Mouse (Mus musculus) frontal cortex, adult 2 months (tissue): ENCODE results near the gene Drap1. TPM values are rescaled to one million over a fixed set of nuclear protein-coding genes. Genes with fewer than 3 reads are reported as not detected.

ENCODE experiments used
- DNase-seq, 2 experiments: peaks; one replicate each; pipeline ENCODE4 v3.0.0; 2022; ENCODE audit warnings: low spot score in 1 of 2; ENCODE audit errors: extremely low spot score in 1 of 2
- polyA plus RNA-seq: library from polyadenylated mRNA; depleted of rRNA; stranded (reverse); fragments of >200 nt; gene quantifications from 2 replicates; pipeline ENCODE4 v1.2.3, GENCODE M21; 2012; rRNA removed

The Drap1 gene
- polyA plus RNA-seq, 1 experiment, result 342 TPM

GRCm38 (mm10) chr19:5389647-5390046 is 35.1 kb downstream of the Drap1 start:
- DNase-seq, result no peak

- DNase-seq, result peak; percentile 95 to 97
These were observed 36.1 kb downstream of the Drap1 start, which contains the start of gene Sart1 for GRCm38 (mm10) chr19:5388588-5389242. Gene Sart1, minus strand, starts transcription at chr19:5388703.

DNA sequence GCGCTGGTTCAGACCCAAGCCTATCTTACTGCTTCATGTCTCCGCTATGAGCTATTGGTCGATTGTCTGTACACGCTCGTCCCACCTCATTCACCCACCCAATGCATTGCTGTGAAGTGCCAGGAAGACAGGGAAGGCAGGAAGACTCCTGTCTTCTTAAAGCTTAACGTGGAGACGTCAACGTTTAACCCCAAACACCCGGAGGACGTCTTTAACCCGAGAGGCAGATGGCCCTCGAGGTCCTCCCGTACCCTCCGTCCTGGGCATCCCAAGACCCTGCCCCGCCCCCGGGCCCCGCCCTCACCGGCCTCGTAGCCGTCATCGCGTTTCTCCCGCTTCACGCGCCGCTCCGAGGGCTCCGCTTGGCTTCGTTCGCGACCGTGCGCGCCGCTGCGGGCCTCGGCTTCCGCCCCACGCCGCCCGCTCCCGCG is 36.8 kb downstream of the Drap1 start:
- no peak for DNase-seq

DNA sequence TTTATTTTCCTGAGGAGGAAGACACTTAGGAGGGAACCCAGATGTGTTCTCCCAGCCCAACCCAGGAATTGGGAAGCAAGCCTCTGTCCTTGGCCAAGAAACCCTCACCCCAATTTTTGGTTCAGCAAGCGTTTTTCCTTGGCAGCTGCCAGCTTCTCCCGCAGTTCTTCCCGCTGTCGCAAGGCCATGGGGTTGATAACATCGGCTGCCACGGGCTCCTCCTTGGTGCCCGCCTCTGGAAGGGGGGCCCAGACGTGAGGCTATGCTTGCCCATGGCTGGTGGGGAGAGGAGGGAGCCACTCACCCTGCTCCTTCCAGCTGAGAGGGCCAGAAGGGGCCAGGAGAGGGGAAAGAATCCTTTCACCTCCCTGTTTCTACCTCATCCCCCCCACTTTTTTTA is 40.1 kb downstream of the Drap1 start:
- no peak for DNase-seq

GRCm38 (mm10) chr19:5383326-5383725 is 41.5 kb downstream of the Drap1 start:
- DNase-seq, result no peak

GRCm38 (mm10) chr19:5377446-5377845 is 47.3 kb downstream of the Drap1 start:
- DNase-seq, result no peak

DNA sequence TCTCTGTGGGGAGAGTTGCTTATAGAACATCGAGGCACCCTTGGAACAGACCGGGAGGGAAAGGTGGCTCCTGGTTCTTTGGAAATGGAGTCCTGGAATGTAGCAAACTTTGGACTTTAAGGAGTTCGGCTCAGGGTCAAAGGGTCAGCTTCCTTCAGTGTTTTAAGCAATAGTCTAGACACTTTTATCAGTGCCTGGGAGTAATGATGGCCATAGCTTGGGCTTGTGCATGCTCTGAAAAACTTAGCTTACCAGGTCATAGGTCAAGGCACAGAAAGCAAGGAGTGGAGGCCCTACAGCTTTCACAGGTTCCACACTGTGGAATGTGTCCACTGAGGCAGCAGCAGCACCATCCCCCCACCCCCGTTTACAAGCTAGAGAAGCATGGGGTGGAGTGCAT is 50.0 kb downstream of the Drap1 start:
- DNase-seq, result no peak

GRCm38 (mm10) chr19:5374177-5374576 is 50.6 kb downstream of the Drap1 start:
- DNase-seq, result no peak

Other genes starting within 250 kb of the Drap1 start
- gene Pacs1, start 151.9 kb downstream of the Drap1 start, polyA plus RNA-seq, result 43.3 and 47.3 TPM in 2 replicates
- 168 and 172 TPM in 2 replicates for gene Sf3b2, start 129.5 kb downstream of the Drap1 start, polyA plus RNA-seq
- 61.5 and 70.3 TPM in 2 replicates for gene Gal3st3, start 126.6 kb downstream of the Drap1 start, polyA plus RNA-seq
- gene Catsper1, start 89.2 kb downstream of the Drap1 start, polyA plus RNA-seq, result not detected in 2 replicates
- 9.6 and 10.2 TPM in 2 replicates for gene Cst6, start 75.4 kb downstream of the Drap1 start, polyA plus RNA-seq
- 25.4 and 27.0 TPM in 2 replicates for gene Eif1ad, start 58.2 kb downstream of the Drap1 start, polyA plus RNA-seq
- gene Banf1, start 57.8 kb downstream of the Drap1 start, polyA plus RNA-seq, result 95.2 and 99.8 TPM in 2 replicates
- 70.5 and 85.4 TPM in 2 replicates for gene Sart1, start 36.3 kb downstream of the Drap1 start, polyA plus RNA-seq
- not detected in 2 replicates for gene Tsga10ip, start 22.5 kb downstream of the Drap1 start, polyA plus RNA-seq
- gene AI837181, start 165 bp upstream of the Drap1 start, polyA plus RNA-seq, result 94.3 and 95.0 TPM in 2 replicates
- 0.06 and 0.19 TPM in 2 replicates for gene Fosl1, start 22.6 kb upstream of the Drap1 start, polyA plus RNA-seq
- 22.4 and 24.7 TPM in 2 replicates for gene Ccdc85b, start 32.9 kb upstream of the Drap1 start, polyA plus RNA-seq
- 130 and 142 TPM in 2 replicates for gene Fibp, start 35.6 kb upstream of the Drap1 start, polyA plus RNA-seq
- gene Ctsw, start 43.5 kb upstream of the Drap1 start, polyA plus RNA-seq, result 0.38 and 0.40 TPM in 2 replicates
- 36.5 and 37.4 TPM in 2 replicates for gene Efemp2, start 49.0 kb upstream of the Drap1 start, polyA plus RNA-seq
- gene Mus81, start 63.4 kb upstream of the Drap1 start, polyA plus RNA-seq, result 42.4 TPM in 2 replicates
- 1,335 and 1,444 TPM in 2 replicates for gene Cfl1, start 65.5 kb upstream of the Drap1 start, polyA plus RNA-seq
- 5.4 and 5.9 TPM in 2 replicates for gene 1700020D05Rik, start 78.8 kb upstream of the Drap1 start, polyA plus RNA-seq
- 152 and 164 TPM in 2 replicates for gene Snx32, start 85.6 kb upstream of the Drap1 start, polyA plus RNA-seq
- 0.04 TPM in 2 replicates for gene Ovol1, start 135.7 kb upstream of the Drap1 start, polyA plus RNA-seq
- 2.5 and 2.8 TPM in 2 replicates for gene Ap5b1, start 143.0 kb upstream of the Drap1 start, polyA plus RNA-seq
- 50.2 and 56.5 TPM in 2 replicates for gene Rnaseh2c, start 176.9 kb upstream of the Drap1 start, polyA plus RNA-seq
- gene Kat5, start 185.3 kb upstream of the Drap1 start, polyA plus RNA-seq, result 109 and 111 TPM in 2 replicates
- gene Rela, start 212.5 kb upstream of the Drap1 start, polyA plus RNA-seq, result 32.6 and 33.4 TPM in 2 replicates
- gene Sipa1, start 238.7 kb upstream of the Drap1 start, polyA plus RNA-seq, result 18.0 and 24.0 TPM in 2 replicates